Mouse (Mus musculus) liver, embryonic 14.5 days (tissue): Measurements from ENCODE around the gene Dpep3.

Experiments used
- CTCF ChIP-seq: IDR thresholded peaks from 2 replicates; pipeline ENCODE4 v1.5.1; 2016; ENCODE audit warnings: antibody characterized with exemption, low read depth, control low read depth
- EP300 ChIP-seq: IDR thresholded peaks from 2 replicates; pipeline ENCODE4 v1.6.1; 2016; ENCODE audit warnings: antibody characterized with exemption, low read depth

DNA sequence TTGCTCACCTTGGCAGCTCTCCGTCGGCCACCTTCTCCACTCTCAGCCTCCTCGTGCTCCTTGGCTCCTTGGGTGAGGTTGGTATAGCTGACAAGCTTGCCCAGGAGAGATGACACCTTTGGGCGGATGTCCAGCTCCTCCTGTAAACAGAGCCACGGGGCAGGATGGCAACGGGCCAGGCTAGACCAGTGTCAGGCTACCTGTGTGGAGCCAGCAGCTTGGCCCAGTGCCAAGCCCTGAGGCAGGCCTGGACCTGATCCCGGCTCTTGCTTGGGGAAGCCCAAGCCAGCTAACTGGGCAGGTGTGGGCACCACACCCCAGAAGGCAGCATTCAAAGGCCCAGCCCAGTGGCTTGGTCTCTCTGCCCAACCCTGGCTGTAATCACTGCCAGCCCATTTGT is 19.9 kb downstream of the Dpep3 start:
- TF ChIP-seq CTCF: no peak
- TF ChIP-seq EP300: no peak
